Mouse (Mus musculus) left cerebral cortex, adult 18-20 months (tissue): ENCODE measurements around the gene Nobox. TPM values are rescaled to one million over a fixed set of nuclear protein-coding genes. Genes with fewer than 3 reads are reported as not detected.

Source experiments
- DNase-seq, 2 experiments: peaks; one replicate each; pipeline ENCODE4 v3.0.0; 2021 to 2022; ENCODE audit warnings: low spot score in 2 of 2, mixed read lengths in 1 of 2
- total RNA-seq, 2 experiments: library from RNA; stranded (reverse); gene quantifications; 2 replicates each; pipeline ENCODE4 v1.2.3; 2021

Gene Nobox
- total RNA-seq, 2 experiments from 2014 or later, result not detected

DNA sequence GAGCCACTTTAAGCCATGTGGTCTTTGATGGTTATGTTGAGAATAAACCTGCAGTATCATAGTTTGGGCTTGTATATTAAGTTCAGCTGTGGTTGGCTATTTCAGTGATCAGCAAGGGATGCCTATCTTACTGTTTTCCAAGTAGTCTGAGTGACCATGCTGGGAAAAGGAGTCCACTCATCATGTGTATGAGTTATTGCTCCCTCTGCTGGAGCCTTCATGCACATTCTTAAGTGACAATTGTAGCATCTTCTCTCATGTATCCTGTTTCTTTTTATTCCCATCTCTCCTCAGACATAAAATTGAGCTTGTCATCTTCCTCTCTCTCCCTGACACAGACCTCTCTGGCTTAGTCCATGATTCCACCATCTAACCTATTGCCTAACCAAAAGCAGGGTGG lies 31.1 kb downstream of the Nobox start:
- peak in 1 of 2 experiments; percentile 19 for DNase-seq

- DNase-seq, result no peak
These were observed 35.2 kb downstream of the Nobox start for GRCm38 (mm10) chr6:43274123-43274522.

DNA sequence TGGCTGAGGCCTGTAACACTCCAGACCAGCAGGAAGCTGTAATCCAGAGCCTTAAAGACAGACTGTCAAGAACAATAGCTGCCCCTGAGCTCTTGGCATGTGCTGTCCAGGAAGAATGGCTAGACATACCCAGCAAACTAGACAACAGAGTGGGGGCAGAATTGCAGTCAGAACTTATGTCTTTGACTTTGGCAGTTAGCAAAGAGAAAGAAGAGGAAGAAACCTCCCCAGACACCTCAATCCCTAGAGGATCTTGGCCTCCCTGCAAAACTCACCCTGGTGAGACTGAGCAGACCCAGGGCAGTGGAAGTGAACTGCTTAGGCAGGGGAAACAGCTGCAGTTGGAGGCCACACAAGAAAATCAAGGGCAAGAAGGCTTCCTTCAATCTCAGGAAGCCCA lies 36.8 kb downstream of the Nobox start:
- no peak for DNase-seq

GRCm38 (mm10) chr6:43266356-43266755 lies 43.0 kb downstream of the Nobox start:
- no peak for DNase-seq

DNA sequence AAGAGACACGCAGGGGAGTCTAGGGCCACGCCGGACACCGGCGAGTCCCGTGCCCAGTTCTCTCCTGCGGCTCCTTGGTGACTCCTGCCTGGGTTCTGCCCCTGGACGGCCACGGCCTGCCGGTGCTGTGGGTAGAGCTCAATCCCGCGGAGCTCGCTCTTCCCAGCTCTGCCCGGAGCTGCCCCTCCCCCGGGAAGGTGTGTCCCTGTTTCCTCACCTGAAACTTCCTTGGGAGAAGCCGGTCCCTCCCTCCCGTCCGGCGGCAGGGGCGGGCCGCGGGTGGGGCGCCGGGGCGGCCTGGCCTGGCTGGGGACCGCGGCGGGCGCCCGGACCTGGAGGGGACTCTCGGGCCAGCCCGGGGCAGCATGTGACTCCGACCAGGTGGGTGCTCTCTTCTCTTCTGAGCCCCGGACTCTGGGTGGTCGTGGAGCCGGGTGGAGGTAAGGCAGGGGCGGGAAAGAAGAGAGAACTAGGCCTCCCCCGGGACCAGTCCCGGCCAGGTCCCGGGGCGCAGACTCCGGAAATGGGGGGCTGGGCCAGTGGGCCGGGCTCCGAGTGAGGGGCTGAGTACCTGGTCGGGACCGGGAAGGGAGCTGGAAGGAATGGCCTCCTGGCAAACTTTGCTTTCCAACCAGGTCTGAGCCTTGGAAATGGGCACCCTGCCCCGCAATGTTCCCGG lies 43.9 kb downstream of the Nobox start, which contains the start of gene Arhgef5:
Gene Arhgef5 (plus strand): TSS at position 220 of the 679 bp plus-strand sequence.
- no peak for DNase-seq

DNA sequence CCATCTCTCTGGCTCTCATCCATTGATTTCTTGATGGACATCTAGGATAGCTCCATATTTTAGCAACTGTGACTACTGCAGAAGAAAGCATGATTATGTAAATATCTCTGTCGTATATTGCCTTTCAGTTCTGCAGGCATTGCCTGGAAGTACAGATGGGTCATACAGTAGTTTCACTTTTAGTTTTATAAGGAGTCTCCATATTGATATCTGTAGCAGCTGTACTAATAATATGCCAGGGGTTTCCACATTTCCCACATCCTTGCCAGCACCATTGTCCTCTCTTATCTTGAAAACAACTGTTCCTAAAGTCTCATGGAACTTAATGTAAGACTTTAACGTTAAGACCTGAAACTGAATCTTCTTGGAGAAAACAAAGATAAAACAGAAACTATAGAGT lies 48.6 kb downstream of the Nobox start:
- no peak for DNase-seq

- DNase-seq, result no peak
These were observed 55.0 kb downstream of the Nobox start for GRCm38 (mm10) chr6:43254193-43254926.

Other genes starting within 250 kb of the Nobox start
- gene Olfr441, start 203.2 kb downstream of the Nobox start, total RNA-seq, result not detected
- gene Olfr237-ps1, start 163.0 kb downstream of the Nobox start, total RNA-seq, result not detected
- gene Olfr437, start 146.3 kb downstream of the Nobox start, total RNA-seq, result not detected
- gene Olfr13, start 137.4 kb downstream of the Nobox start, total RNA-seq, result not detected
- gene Olfr435, start 112.4 kb downstream of the Nobox start, total RNA-seq, result not detected
- not detected for gene Olfr434, start 96.5 kb downstream of the Nobox start, total RNA-seq
- gene Olfr47, start 78.0 kb downstream of the Nobox start, total RNA-seq, result not detected
- 1 to 10 TPM; 2.6 to 3.1 TPM for gene Arhgef5, start 44.0 kb downstream of the Nobox start, total RNA-seq